Mouse (Mus musculus): ENCODE measurements around the gene Ube2e1.
"Not testable (repeated sequence)": the region's sequence is repeated elsewhere in the genome, so short reads cannot be mapped to it uniquely, and the experiment has no call there.

Ube2e1 gene

DNA sequence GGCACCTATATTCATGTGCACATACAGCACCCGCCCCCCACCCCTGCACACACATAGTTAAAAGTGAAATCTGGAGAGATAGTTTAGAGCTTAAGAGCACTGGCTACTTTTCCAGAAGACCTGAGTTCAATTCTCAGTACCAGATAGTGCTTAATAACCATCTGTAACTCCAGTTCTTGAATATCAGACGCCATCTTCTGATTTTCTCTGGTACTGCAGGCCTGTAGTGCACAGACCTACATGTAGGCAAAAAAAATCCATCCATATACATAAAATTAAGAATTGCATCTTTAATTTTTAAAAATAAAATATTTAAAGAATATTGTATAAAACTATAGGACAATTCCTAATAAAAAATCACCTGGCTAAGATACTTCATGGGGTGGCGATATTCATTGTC lies 70.5 kb downstream of the Ube2e1 start:
- no peak for DNase-seq (ENCODE audit: low spot score in 2 of 2)

- DNase-seq (ENCODE audit: low spot score in 2 of 2): no peak
Observed at GRCm38 (mm10) chr14:18242638-18243130, 89.0 kb downstream of the Ube2e1 start.

DNA sequence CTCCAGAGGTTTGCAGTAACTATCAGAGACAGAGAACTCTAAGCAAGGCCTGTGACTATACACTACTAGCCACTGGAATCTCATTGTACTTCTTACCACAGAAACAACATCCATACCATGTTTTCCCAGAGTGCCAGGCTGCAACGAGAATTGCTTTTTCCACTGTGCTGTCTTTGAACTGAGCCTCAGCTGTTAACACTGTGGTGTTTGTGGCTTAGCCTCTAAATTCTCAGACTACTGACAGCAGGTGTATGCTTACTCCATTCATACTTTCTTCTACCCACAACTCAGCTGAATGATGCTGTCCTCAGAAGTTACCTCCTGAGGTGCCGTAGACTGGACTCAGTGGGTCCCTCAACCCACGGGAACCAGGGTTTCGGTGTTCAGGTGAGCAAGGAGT lies 89.9 kb downstream of the Ube2e1 start:
- DNase-seq (ENCODE audit: low spot score in 2 of 2): no peak

DNA sequence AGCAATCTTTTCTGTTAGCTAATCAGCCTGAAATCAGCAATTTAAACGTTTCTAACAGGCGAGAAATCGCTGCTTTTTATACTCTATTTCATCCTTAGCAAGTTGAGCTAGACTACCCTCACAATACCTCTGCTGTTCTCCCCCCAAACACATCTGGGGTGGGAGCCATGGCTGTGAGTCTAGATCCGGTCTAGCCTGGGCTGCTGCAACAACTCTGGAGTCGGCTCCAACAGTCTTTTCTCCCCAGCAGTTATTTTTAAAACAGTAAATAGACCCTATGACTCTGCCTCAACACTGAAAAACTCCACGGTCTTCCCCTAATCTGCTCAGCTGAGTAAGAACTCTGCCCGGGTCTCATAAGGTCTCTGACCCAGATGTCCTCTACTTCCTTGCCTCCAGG lies 91.5 kb downstream of the Ube2e1 start:
- DNase-seq (ENCODE audit: low spot score in 2 of 2): no peak

- peak; percentile 98 for DNase-seq (ENCODE audit: low spot score in 2 of 2)
Observed at GRCm38 (mm10) chr14:18238750-18239731, 92.6 kb downstream of the Ube2e1 start, which contains the start of gene Nr1d2. Gene Nr1d2 (minus strand): TSS chr14:18239127.

DNA sequence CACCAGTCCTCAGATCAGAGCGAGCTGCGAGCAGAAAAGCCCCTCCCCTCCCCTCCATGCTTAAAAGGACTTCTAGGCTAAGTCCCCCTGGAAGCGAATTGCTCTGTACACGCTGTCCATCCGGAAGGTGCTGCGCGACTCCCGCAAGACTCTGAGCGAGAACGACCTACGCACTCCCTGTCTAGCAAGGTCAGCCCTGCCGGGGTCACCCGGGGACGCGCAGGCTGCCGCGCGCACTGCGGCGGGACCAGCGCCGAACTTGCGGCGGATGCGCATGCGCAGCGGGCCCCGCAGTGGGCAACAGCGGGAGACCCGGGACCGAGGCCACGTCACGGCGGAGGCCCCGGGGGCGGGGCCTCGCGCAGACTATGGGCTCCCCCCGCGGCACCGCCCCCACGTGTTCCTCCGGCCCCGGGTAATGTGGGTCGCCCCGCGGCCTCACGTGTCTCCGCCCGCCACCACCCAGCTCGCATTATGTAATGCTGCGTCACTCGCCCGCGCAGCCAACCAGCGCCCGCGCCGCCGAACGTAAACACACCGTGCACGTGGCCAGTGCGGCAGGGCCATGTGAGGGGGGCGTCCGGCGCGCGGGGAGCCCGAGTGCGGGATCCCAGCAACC lies 93.4 kb downstream of the Ube2e1 start:
- DNase-seq (ENCODE audit: low spot score in 2 of 2): peak; percentile 98

- DNase-seq (ENCODE audit: low spot score in 2 of 2): no peak
Observed at GRCm38 (mm10) chr14:18237381-18237780, 94.3 kb downstream of the Ube2e1 start.

DNA sequence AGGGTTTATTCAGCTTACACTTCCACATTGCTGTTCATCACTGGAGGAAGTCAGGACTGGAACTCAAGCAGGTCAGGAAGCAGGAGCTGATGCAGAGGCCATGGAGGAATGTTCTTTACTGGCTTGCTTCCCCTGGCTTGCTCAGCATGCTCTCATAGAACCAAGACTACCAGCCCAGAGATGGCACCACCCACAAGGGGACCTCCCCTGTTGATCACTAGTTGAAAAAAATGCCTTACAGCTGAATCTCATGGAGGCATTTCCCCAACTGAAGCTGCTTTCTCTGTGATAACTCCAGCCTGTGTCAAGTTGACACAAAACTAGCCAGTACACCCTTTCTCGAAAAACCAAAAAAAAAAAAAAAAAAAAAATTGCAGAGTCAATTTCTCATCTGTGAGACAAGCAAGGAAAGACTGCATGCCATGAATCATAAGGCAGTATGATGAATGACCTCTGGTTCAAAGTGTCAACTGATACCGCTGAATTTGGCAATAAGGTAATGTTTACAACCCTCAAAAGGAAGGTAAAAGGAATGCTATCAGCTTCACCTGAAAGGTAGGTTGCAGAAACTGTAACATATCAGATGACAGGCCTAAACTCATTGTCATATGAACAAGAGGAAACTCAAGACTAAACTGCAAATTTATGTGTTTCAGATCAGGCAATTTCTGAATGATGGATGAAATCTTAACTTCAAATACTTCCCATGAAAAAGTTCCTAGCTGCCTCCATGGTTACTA lies 95.0 kb downstream of the Ube2e1 start:
- DNase-seq (ENCODE audit: low spot score in 2 of 2): not testable (repeated sequence)

DNA sequence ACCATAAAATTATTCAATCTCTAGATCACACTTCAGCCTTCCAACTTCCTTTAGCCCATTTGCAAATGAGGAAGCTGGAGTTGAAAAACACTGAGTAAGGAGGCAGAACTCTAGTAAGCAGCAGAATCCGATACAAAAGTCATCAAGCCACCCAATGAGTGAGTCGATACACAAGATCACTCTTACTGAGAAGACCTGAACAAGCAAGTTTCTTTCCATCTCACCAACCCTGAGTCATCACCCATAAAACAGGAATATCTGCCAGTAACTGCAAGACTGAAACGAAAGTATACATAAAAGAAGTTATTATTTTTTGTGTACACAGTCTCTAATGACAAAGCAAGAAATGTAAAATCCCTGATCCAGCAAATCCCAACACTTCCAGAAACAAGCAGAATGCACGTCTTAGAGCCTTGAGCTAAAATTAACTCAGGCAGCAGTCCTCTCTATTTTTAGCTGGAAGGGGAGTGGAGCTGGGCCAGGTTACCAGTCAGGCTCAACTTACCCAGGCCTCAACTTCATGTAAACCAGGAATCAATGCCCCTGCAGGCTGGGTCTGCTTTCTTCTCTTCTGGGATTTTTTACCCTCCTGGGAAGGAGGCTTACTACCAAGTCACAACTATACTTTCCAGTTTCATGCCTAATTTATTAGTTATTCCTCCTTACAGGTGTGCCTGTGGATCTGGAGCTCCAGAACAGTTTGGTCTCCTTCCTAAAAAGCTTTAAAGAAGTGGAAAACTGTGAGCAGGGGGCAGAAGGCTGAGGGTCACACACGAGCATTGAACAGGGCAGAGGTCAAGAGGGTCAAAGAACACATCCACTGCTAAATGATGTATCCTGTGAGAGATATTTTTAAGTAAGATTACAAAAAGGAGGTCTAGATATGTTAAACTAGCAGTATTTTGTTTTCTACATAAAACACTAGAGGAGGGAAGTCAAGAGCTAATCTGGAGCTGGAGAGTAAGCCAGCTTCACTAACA lies 97.4 kb downstream of the Ube2e1 start:
- no peak for DNase-seq (ENCODE audit: low spot score in 2 of 2)

- DNase-seq (ENCODE audit: low spot score in 2 of 2): no peak
Observed at GRCm38 (mm10) chr14:18233076-18233475, 98.6 kb downstream of the Ube2e1 start.

All from right cerebral cortex, postnatal 10 days (tissue).